Mouse (Mus musculus) left cerebral cortex, postnatal 10 days (tissue): Measurements from ENCODE around the gene Tmem132c. TPM values are rescaled to one million over a fixed set of nuclear protein-coding genes. Genes with fewer than 3 reads are reported as not detected.
A peak's percentile ranks its signal among the peaks of the same experiment; 100 is the strongest.

Source experiments
- DNase-seq, 2 experiments: peaks; one replicate each; pipeline ENCODE4 v3.0.0; 2021 to 2022; ENCODE audit warnings: low spot score in 2 of 2, mixed read lengths in 1 of 2; ENCODE audit errors: extremely low spot score in 1 of 2
- intact Hi-C: fragments of 180-260 bp; cut with DNase I; formaldehyde crosslinking; loops from one replicate; pipeline ENCODE4 v1.15.1; 2025
- total RNA-seq, 2 experiments: library from RNA; stranded (reverse); gene quantifications; 2 replicates each; pipeline ENCODE4 v1.2.3; 2021

The Tmem132c gene
- total RNA-seq, 2 experiments from 2014 or later = 7.8 to 7.9 TPM

GRCm38 (mm10) chr5:127271145-127271544 is 29.5 kb downstream of the Tmem132c start:
- intact Hi-C loops = no loop called here

GRCm38 (mm10) chr5:127279462-127279861 is 37.9 kb downstream of the Tmem132c start:
- intact Hi-C loops = no loop called here
- no peak for DNase-seq

More at GRCm38 (mm10) chr5:127271145-127271544, 29.5 kb downstream of the Tmem132c start:
- no peak for DNase-seq

- intact Hi-C loops = no loop called here
- no peak for DNase-seq
Measured at GRCm38 (mm10) chr5:127281186-127281585, 39.6 kb downstream of the Tmem132c start.

- DNase-seq = no peak
- intact Hi-C loops = no loop called here
Measured at GRCm38 (mm10) chr5:127282539-127283123, 41.0 kb downstream of the Tmem132c start.

GRCm38 (mm10) chr5:127286886-127287285 is 45.3 kb downstream of the Tmem132c start:
- intact Hi-C loops = no loop called here

GRCm38 (mm10) chr5:127289659-127290058 is 48.1 kb downstream of the Tmem132c start:
- intact Hi-C loops = no loop called here
- DNase-seq = no peak

More at GRCm38 (mm10) chr5:127286886-127287285, 45.3 kb downstream of the Tmem132c start:
- no peak for DNase-seq

- DNase-seq = peak in 1 of 2 experiments; percentile 72
- intact Hi-C loops = no loop called here
Measured at GRCm38 (mm10) chr5:127290461-127291250, 49.0 kb downstream of the Tmem132c start.

- no peak for DNase-seq
- intact Hi-C loops = no loop called here
Measured at GRCm38 (mm10) chr5:127291581-127291980, 50.0 kb downstream of the Tmem132c start.

GRCm38 (mm10) chr5:127293698-127294097 is 52.1 kb downstream of the Tmem132c start:
- DNase-seq = no peak
- intact Hi-C loops = no loop called here

- no peak for DNase-seq
- intact Hi-C loops = no loop called here
Measured at GRCm38 (mm10) chr5:127297461-127297860, 55.9 kb downstream of the Tmem132c start.

- intact Hi-C loops = no loop called here
- DNase-seq = no peak
Measured at GRCm38 (mm10) chr5:127298060-127298459, 56.5 kb downstream of the Tmem132c start.

GRCm38 (mm10) chr5:127299010-127299409 is 57.4 kb downstream of the Tmem132c start:
- no peak for DNase-seq
- intact Hi-C loops = no loop called here

GRCm38 (mm10) chr5:127300597-127301254 is 59.1 kb downstream of the Tmem132c start:
- DNase-seq = peak; percentile 20 to 76
- intact Hi-C loops = no loop called here

GRCm38 (mm10) chr5:127305312-127305711 is 63.7 kb downstream of the Tmem132c start:
- intact Hi-C loops = no loop called here
- no peak for DNase-seq

- intact Hi-C loops = no loop called here
- no peak for DNase-seq
Measured at GRCm38 (mm10) chr5:127305719-127306118, 64.1 kb downstream of the Tmem132c start.

GRCm38 (mm10) chr5:127306726-127307125 is 65.1 kb downstream of the Tmem132c start:
- no peak for DNase-seq
- intact Hi-C loops = no loop called here

- no peak for DNase-seq
- intact Hi-C loops = no loop called here
Measured at GRCm38 (mm10) chr5:127310318-127311004, 68.9 kb downstream of the Tmem132c start.

- DNase-seq = no peak
Measured at GRCm38 (mm10) chr5:127311005-127311331, 69.4 kb downstream of the Tmem132c start.

GRCm38 (mm10) chr5:127313634-127314033 is 72.0 kb downstream of the Tmem132c start:
- no peak for DNase-seq
- intact Hi-C loops = no loop called here

More at GRCm38 (mm10) chr5:127311005-127311331, 69.4 kb downstream of the Tmem132c start:
- intact Hi-C loops = no loop called here
